Mouse (Mus musculus) liver, postnatal 0 days (tissue): ENCODE measurements around the gene Psd.

Experiments
- CTCF ChIP-seq: sonication (generic); IDR thresholded peaks from 2 replicates; pipeline ENCODE4 v1.5.1; 2016; ENCODE audit warnings: antibody characterized with exemption, low read depth
- EP300 ChIP-seq: IDR thresholded peaks from 2 replicates; pipeline ENCODE4 v1.6.1; 2016; ENCODE audit warnings: antibody characterized with exemption, low read depth, mild to moderate bottlenecking

- no peak for TF ChIP-seq CTCF
- no peak for TF ChIP-seq EP300
Observed at GRCm38 (mm10) chr19:46323716-46324115, 3.2 kb downstream of the Psd start.
